Mouse (Mus musculus) neural tube, embryonic 13.5 days (tissue): ENCODE results near the gene Il17f. TPM values are rescaled to one million over a fixed set of nuclear protein-coding genes. Genes with fewer than 3 reads are reported as not detected.

Experiments used
- polyA plus RNA-seq: library from polyadenylated mRNA; unstranded; fragments of >200 nt; fragmentation: Nextera tagmentation; extraction: Ambion mirVana; gene quantifications from 2 replicates; pipeline ENCODE4 v1.2.1, GENCODE M21; 2015

Il17f gene
- polyA plus RNA-seq, 1 experiment from 2014 or later: not detected

Other genes starting within 250 kb of the Il17f start
- 0.03 TPM in 1 of 2 replicates, not detected in the other for gene Pkhd1, start 172.6 kb downstream of the Il17f start, polyA plus RNA-seq
- gene Il17a, start 59.7 kb downstream of the Il17f start, polyA plus RNA-seq: not detected in 2 replicates
- 23.9 and 26.8 TPM in 2 replicates for gene Mcm3, start 29.7 kb upstream of the Il17f start, polyA plus RNA-seq
- gene Paqr8, start 100.0 kb upstream of the Il17f start, polyA plus RNA-seq: 18.1 and 18.5 TPM in 2 replicates
- 1.8 and 2.0 TPM in 2 replicates for gene Efhc1, start 161.0 kb upstream of the Il17f start, polyA plus RNA-seq